Mouse (Mus musculus): ENCODE results near the gene Fmnl2.

Gene Fmnl2

DNA sequence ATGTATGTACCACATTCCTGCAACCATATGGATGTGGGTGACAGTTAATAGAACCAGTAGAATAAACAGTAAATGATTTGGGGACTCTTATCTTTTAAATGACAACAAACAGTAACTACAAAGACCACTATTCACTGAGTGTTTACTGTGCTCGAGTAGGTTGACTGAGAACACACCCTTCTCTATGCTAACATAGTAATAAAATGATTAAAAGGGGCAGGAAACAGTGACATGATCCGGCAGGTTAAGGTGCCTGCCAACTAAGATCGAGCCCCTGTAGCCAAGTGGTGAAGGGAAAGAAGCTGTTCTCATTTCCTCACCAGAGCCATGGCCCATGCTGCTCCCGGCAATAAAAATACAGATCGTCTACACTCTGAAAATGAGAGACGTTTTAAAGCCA lies 271.4 kb downstream of the Fmnl2 start:
- DNase-seq, result no peak

DNA sequence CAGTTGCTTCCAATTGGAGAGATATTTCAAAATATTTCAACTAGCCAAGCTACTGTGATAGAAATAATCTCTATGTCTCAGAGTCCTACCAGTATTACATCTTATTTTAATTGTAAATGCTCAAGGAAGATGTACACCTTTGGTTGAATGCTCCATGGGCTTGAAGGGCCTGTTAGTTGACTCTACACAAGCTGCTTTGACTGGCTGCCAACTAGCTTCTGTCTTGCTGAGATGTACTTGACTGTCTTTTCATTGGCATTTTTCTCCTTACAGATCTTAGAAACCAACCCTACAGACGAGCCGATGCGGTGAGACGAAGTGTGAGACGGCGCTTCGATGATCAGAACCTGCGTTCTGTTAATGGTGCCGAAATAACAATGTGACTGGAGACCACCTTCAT lies 273.9 kb downstream of the Fmnl2 start:
- no peak for DNase-seq

GRCm38 (mm10) chr2:53146852-53147251 lies 289.2 kb downstream of the Fmnl2 start:
- DNase-seq, result no peak

GRCm38 (mm10) chr2:53173966-53174365 lies 316.3 kb downstream of the Fmnl2 start:
- DNase-seq, result no peak

DNA sequence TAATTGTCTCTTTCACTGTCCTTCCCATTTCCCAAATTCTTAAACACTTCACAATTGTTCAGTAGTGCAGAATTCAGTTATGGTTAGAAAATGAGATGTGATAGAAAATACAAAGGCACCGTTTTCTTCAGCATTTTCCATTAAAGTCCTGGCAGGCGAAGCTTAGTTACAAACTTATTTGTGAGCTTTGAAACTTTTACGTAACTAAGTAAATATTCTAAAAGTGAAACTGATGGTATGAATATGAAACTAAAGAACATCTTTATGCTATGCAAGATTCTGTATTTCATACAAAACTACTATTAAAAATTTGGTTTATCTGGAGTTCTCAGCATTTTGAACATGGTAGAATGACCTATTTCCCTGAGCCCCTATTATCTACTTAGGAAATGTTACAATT lies 321.3 kb downstream of the Fmnl2 start:
- DNase-seq, result no peak

- DNase-seq, result no peak
These were observed 322.2 kb downstream of the Fmnl2 start for GRCm38 (mm10) chr2:53179876-53180275.

Measured in kidney, adult 9 months (tissue).